In the genomic region with DNA sequence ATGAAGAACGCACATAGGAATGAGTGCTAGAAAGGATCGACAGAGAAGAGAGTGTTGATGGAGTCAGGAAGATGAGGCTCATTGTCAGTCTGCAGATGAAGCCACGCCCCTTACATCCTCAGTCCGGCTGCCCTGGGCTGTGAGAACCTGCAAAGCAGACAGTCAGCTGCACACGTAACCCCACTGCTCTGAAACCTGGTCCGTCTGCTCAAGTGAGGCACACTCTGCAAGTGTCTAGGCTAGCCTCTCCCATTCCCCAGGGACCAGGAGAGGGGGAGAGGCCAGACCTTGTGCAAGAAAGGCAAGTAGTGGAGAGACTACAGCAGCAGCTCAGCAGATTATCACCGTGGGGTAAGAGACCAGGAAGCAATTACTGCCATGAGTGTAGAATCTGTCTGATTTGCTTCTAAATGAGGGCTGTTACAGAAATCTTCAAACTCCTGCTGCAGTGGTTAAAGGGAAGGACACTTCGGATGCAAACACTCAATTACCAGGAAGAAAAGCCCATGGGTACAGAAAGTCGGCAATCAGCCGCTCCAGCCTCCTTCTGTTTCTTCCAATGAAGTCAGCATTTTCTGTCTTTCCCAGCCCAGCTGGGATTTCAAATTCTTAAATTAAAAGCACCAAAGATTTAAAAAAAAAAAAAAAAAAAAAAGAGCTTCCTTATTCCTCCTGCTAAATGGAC, we compare ENCODE assay signal across 9 mouse cellular contexts.
DNase-seq lines count a peak whose midpoint lies in the region; ATAC-seq lines count a peak whose summit lies in the region.
"Had no signal": no experiment of that assay in that cellular context is flagged by ENCODE, and none has a peak within 500 bp of the region (broad histone marks: within the 10 kb centered on the region; RNA-seq: fewer than 3 reads in every experiment).

No protein-coding gene starts in this region.

- H3K4me1 ChIP-seq in embryonic facial prominence, embryonic 15.5 days, result peaks cover 17% of the 10 kb centered on the region; the same call in 1 of the 2 replicates
- H3K4me1 ChIP-seq in midbrain, embryonic 12.5 days, result peaks cover 26% of the 10 kb centered on the region

- no peak overlapping the region for H3K4me3 ChIP-seq in embryonic facial prominence, embryonic 15.5 days (replicated peaks)
- H3K4me3 ChIP-seq in midbrain, embryonic 12.5 days, result no peak overlapping the region

- peaks cover 6% of the 10 kb centered on the region; the same call in 1 of the 2 replicates for H3K36me3 ChIP-seq in embryonic facial prominence, embryonic 15.5 days
- H3K36me3 ChIP-seq in midbrain, embryonic 12.5 days, result peaks cover 12% of the 10 kb centered on the region; the same call in 1 of the 2 replicates

- DNase-seq in spleen, postnatal 36 days (ENCODE audit: low spot score in 2 of 2), result peak; percentile 38 to 47
- DNase-seq in spleen, adult 18-20 months, result no peak
- DNase-seq in adrenal gland, adult 2 months, result no peak
- no peak for DNase-seq in adrenal gland, adult 8-10 months
- DNase-seq in urinary bladder, adult 18-20 months (ENCODE audit: low spot score in 2 of 2), result no peak
- DNase-seq: layer of hippocampus, postnatal 36 days; lung, postnatal 14 days had no signal

- ATAC-seq in embryonic facial prominence, embryonic 15.5 days (ENCODE audit: insufficient number of reproducible peaks, low FRiP score, low TSS enrichment, low read depth), result peak; percentile 36; the same call in 1 of the 2 replicates
- peak; percentile 57; the same call in 1 of the 2 replicates for ATAC-seq in midbrain, embryonic 12.5 days (ENCODE audit: low FRiP score, low read depth)

- H3K9me3 ChIP-seq in embryonic facial prominence, embryonic 15.5 days (replicated peaks), result no peaks in the 10 kb centered on the region
- no peaks in the 10 kb centered on the region for H3K9me3 ChIP-seq in midbrain, embryonic 12.5 days

- 41% methylated on average over 10 of the region's 10 CpGs for WGBS in embryonic facial prominence, embryonic 15.5 days
- 57% methylated on average over 10 of the region's 10 CpGs for WGBS in midbrain, embryonic 12.5 days

- no peak overlapping the region for H3K4me2 ChIP-seq in embryonic facial prominence, embryonic 15.5 days (replicated peaks)
- no peak overlapping the region for H3K4me2 ChIP-seq in midbrain, embryonic 12.5 days (replicated peaks)

- H3K9ac ChIP-seq in embryonic facial prominence, embryonic 15.5 days, result no peak overlapping the region
- H3K9ac ChIP-seq in midbrain, embryonic 12.5 days (replicated peaks), result no peak overlapping the region

- H3K27ac ChIP-seq in embryonic facial prominence, embryonic 15.5 days (replicated peaks), result no peak overlapping the region
- peak overlapping the region; percentile 39 for H3K27ac ChIP-seq in midbrain, embryonic 12.5 days (replicated peaks)

- H3K27me3 ChIP-seq in embryonic facial prominence, embryonic 15.5 days, result no peaks in the 10 kb centered on the region
- H3K27me3 ChIP-seq in midbrain, embryonic 12.5 days, result no peaks in the 10 kb centered on the region

Comparison
In these comparisons a context has a peak if more than half of its experiments do, and no peak if none do; other contexts are left out.
1. DNase-seq: peak in spleen, postnatal 36 days (2 of 2); none in spleen, adult 18-20 months (0 of 2), adrenal gland, adult 2 months (single experiment), adrenal gland, adult 8-10 months (single experiment) and urinary bladder, adult 18-20 months (0 of 2).